8 mouse cellular contexts compared by ENCODE assay signal in the genomic region with DNA sequence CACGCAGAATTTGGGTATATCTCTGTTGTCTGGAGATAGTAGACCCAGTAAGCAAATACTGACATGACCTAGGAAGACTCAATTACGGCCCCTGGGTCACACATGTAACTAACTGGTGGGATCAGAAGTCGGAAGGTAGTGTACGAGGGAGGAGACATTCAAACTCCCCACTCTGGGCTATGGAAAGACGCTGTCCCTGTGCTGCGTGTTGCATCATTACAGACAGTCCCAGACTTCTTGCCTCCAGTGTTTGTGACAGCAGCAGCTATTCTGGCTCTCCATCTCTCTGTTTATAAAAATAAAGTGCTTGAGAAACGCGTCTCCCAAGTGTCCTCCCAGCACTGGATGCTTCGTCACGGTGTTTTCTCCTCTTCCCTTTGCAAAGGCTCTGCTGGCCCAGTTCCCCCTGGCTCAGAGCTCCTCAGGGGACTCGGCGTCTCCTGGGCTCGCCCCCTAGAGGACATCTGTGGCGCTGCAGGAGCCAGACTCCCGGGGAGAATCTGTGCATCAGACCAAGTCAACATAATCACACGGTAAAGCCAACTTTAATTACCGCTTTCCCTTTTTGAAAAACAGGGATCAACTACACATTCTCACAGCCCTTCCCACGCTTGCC. TPM values are rescaled to one million over a fixed set of nuclear protein-coding genes. Genes with fewer than 3 reads are reported as not detected.
DNase-seq lines count a peak whose midpoint lies in the region; ATAC-seq and TF ChIP-seq lines count a peak whose summit lies in the region.

No protein-coding gene starts in this region.

- TF ChIP-seq CTCF in G1E (IDR thresholded peaks at IDR 0.05; ENCODE audit: low read depth, low read length): peak; percentile 94
- TF ChIP-seq CTCF in cerebellum, adult 2 months (IDR thresholded peaks at IDR 0.05; ENCODE audit: borderline replicate concordance, insufficient read depth, low read depth, low read length): peak; percentile 83
- peak; percentile 95 for TF ChIP-seq CTCF in lung, postnatal 0 days (IDR thresholded peaks at IDR 0.05)

- H3K9me3 ChIP-seq in G1E (replicated peaks): no peaks in the 10 kb centered on the region
- no peaks in the 10 kb centered on the region for H3K9me3 ChIP-seq in hindbrain, embryonic 10.5 days
- H3K9me3 ChIP-seq in lung, postnatal 0 days (ENCODE audit: low read length): no peaks in the 10 kb centered on the region

- no peak for TF ChIP-seq EP300 in lung, postnatal 0 days (IDR thresholded peaks at IDR 0.05)

- ATAC-seq in G1E (ENCODE audit: extremely low read depth, insufficient number of reproducible peaks, low FRiP score, poor library complexity, severe bottlenecking): no peak; the same call in 1 of the 2 replicates
- peak; percentile 97 for ATAC-seq in frontal cortex, adult (ENCODE audit: low TSS enrichment)
- peak; percentile 86 for ATAC-seq in lung, postnatal 0 days

- H3K27ac ChIP-seq in cerebellum, adult 2 months (ENCODE audit: insufficient read depth, low read length): peak overlapping the region; percentile 32; the same call in 1 of the 2 replicates
- no peak overlapping the region; the same call in 1 of the 2 replicates for H3K27ac ChIP-seq in hindbrain, embryonic 10.5 days
- H3K27ac ChIP-seq in lung, postnatal 0 days (ENCODE audit: low read length): no peak overlapping the region

- no peak overlapping the region for H3K9ac ChIP-seq in lung, postnatal 0 days (replicated peaks; ENCODE audit: low read depth)

- DNase-seq in G1E (ENCODE audit: low spot score): peak; percentile 80
- peak; percentile 90 to 94 for DNase-seq in cerebellum, adult 2 months
- DNase-seq in hindbrain, embryonic 10.5 days (ENCODE audit: low spot score): peak; percentile 84
- DNase-seq in layer of hippocampus, postnatal 10 days (ENCODE audit: low spot score in 2 of 2): peak; percentile 92 to 93
- peak; percentile 94 for DNase-seq in lung, postnatal 0 days (ENCODE audit: low spot score)
- DNase-seq in ovary, postnatal 14 days (ENCODE audit: low spot score): peak; percentile 90
- DNase-seq in thymus, postnatal 10 days (ENCODE audit: low spot score in 2 of 2): peak; percentile 82 to 94

- peaks cover 11% of the 10 kb centered on the region for H3K27me3 ChIP-seq in G1E (ENCODE audit: insufficient read depth, low read length)
- H3K27me3 ChIP-seq in cerebellum, adult 2 months (ENCODE audit: control insufficient read depth, insufficient read depth, low read length): no peaks in the 10 kb centered on the region
- no peaks in the 10 kb centered on the region for H3K27me3 ChIP-seq in hindbrain, embryonic 10.5 days (ENCODE audit: insufficient read depth, poor library complexity, severe bottlenecking)
- no peaks in the 10 kb centered on the region for H3K27me3 ChIP-seq in lung, postnatal 0 days (replicated peaks; ENCODE audit: insufficient read depth, low read length)

- peak overlapping the region; percentile 36; the same call in 1 of the 2 replicates for H3K4me2 ChIP-seq in lung, postnatal 0 days (replicated peaks; ENCODE audit: low read depth, low read length)

- TF ChIP-seq POLR2A in cerebellum, adult 2 months (IDR thresholded peaks at IDR 0.05; ENCODE audit: borderline replicate concordance, insufficient read depth, low read length): peak; percentile 54; the same call in 1 of the 2 replicates

- no peaks in the 10 kb centered on the region for H3K36me3 ChIP-seq in G1E (replicated peaks)
- no peaks in the 10 kb centered on the region for H3K36me3 ChIP-seq in hindbrain, embryonic 10.5 days
- H3K36me3 ChIP-seq in lung, postnatal 0 days (ENCODE audit: insufficient read depth, low read length): no peaks in the 10 kb centered on the region

- H3K4me3 ChIP-seq in G1E (ENCODE audit: low read depth, low read length): no peak overlapping the region
- H3K4me3 ChIP-seq in cerebellum, adult 2 months (replicated peaks; ENCODE audit: insufficient read depth, low read depth, low read length): peak overlapping the region; percentile 70
- H3K4me3 ChIP-seq in hindbrain, embryonic 10.5 days: peak overlapping the region; percentile 9; the same call in 1 of the 2 replicates
- no peak overlapping the region for H3K4me3 ChIP-seq in lung, postnatal 0 days (ENCODE audit: low read depth, low read length)

- peaks cover 24% of the 10 kb centered on the region for H3K4me1 ChIP-seq in G1E (ENCODE audit: insufficient read depth, low read depth, low read length)
- H3K4me1 ChIP-seq in cerebellum, adult 2 months (ENCODE audit: control insufficient read depth, insufficient read depth, low read length): peaks cover 8% of the 10 kb centered on the region
- H3K4me1 ChIP-seq in hindbrain, embryonic 10.5 days (replicated peaks): peaks cover 10% of the 10 kb centered on the region
- H3K4me1 ChIP-seq in lung, postnatal 0 days (ENCODE audit: insufficient read depth, low read depth, low read length): peaks cover 11% of the 10 kb centered on the region; the same call in 1 of the 2 replicates

- 9% methylated on average over 18 of the region's 18 CpGs for WGBS in cerebellum, adult 2 months
- 21% methylated on average over 18 of the region's 18 CpGs for WGBS in hindbrain, embryonic 10.5 days
- WGBS in lung, postnatal 0 days: 16% methylated on average over 18 of the region's 18 CpGs

RNA-seq across cellular contexts. Expression of gene Usp3, which starts 18.6 kb away (rescaled TPM):
- total RNA-seq in G1E (2014; fragmentation: Nextera tagmentation): 64.7 and 73.9 TPM in 2 replicates
- total RNA-seq in G1E (2017): 35.5 and 39.7 TPM in 2 replicates
- 12.8 and 15.1 TPM in 2 replicates for polyA plus RNA-seq in G1E (2012)
- polyA plus RNA-seq in cerebellum, adult 2 months (2012; rRNA removed): 89.3 and 97.0 TPM in 2 replicates
- 84.2 and 97.7 TPM in 2 replicates for polyA plus RNA-seq in hindbrain, embryonic 10.5 days (2016; fragmentation: Nextera tagmentation; extraction: Ambion mirVana)
- total RNA-seq in layer of hippocampus, postnatal 10 days (2021): 10 to 100 TPM; 46.9 to 47.4 TPM
- polyA plus RNA-seq in lung, postnatal 0 days (2015; fragmentation: Nextera tagmentation; extraction: Ambion mirVana): 45.9 and 51.8 TPM in 2 replicates

Comparison
In these comparisons a context has a peak if more than half of its experiments do, and no peak if none do; other contexts are left out.
1. H3K4me3 ChIP-seq: peak in cerebellum, adult 2 months (single experiment) and hindbrain, embryonic 10.5 days (single experiment); none in G1E (single experiment) and lung, postnatal 0 days (single experiment).
2. Peak in every context shown above with its lines, with median percentiles within 50 percentile points of each other: DNase-seq and CTCF ChIP-seq.